In genomic region chr17:14400960-14401359, GRCm38 (mm10) we compare ENCODE assay signal across 23 mouse cellular contexts.
A peak's percentile ranks its signal among the peaks of the same experiment; 100 is the strongest.
DNase-seq lines count a peak whose midpoint lies in the region; ATAC-seq and TF ChIP-seq lines count a peak whose summit lies in the region.
"Had no signal": no experiment of that assay in that cellular context is flagged by ENCODE, and none has a peak within 500 bp of the region (broad histone marks: within the 10 kb centered on the region; RNA-seq: fewer than 3 reads in every experiment).

No protein-coding gene starts in this region.

- ATAC-seq in kidney, postnatal 0 days (replicated peaks; ENCODE audit: low FRiP score, low read depth), result 0 out of 2 replicates have a peak, but pooled peaks have one; percentile 17
- ATAC-seq in neural tube, embryonic 13.5 days (ENCODE audit: low read depth), result peak; percentile 42; the same call in 1 of the 2 replicates
- ATAC-seq in neural tube, embryonic 15.5 days (ENCODE audit: low FRiP score), result no peak
- ATAC-seq in lung, postnatal 0 days, result peak; percentile 92
- ATAC-seq: Patski had no signal

- no peak for DNase-seq in kidney, postnatal 0 days (ENCODE audit: low spot score)
- no peak for DNase-seq in kidney, adult 18-20 months
- DNase-seq in lung, postnatal 0 days (ENCODE audit: low spot score), result peak; percentile 78
- no peak for DNase-seq in adrenal gland, adult 8-10 months
- no peak for DNase-seq in cerebellum, adult 9-11 months
- DNase-seq: B cell, adult 2 months; cerebellum, adult 11-12 months; cerebellum, postnatal 14 days; gastrocnemius, adult 2 months; layer of hippocampus, adult 9-11 months; right cerebral cortex, postnatal 14 days; spleen, adult 18-20 months; thymus, postnatal 25 days had no signal

- H3K4me2 ChIP-seq in kidney, postnatal 0 days (ENCODE audit: low read length), result no peak overlapping the region
- H3K4me2 ChIP-seq in neural tube, embryonic 13.5 days, result no peak overlapping the region
- H3K4me2 ChIP-seq in neural tube, embryonic 15.5 days, result no peak overlapping the region
- H3K4me2 ChIP-seq in lung, postnatal 0 days (replicated peaks; ENCODE audit: low read depth, low read length), result no peak overlapping the region
- H3K4me2 ChIP-seq: embryonic facial prominence, embryonic 12.5 days; forebrain, embryonic 12.5 days; hindbrain, embryonic 13.5 days had no signal

- peak; percentile 11; the same call in 1 of the 2 replicates for TF ChIP-seq EP300 in lung, postnatal 0 days (IDR thresholded peaks at IDR 0.05)

- no peak overlapping the region for H3K9ac ChIP-seq in kidney, postnatal 0 days (ENCODE audit: low read depth, low read length)
- no peak overlapping the region for H3K9ac ChIP-seq in neural tube, embryonic 13.5 days
- no peak overlapping the region for H3K9ac ChIP-seq in neural tube, embryonic 15.5 days (replicated peaks)
- H3K9ac ChIP-seq in lung, postnatal 0 days (replicated peaks; ENCODE audit: low read depth), result no peak overlapping the region
- H3K9ac ChIP-seq: embryonic facial prominence, embryonic 12.5 days; forebrain, embryonic 12.5 days; hindbrain, embryonic 13.5 days; liver, embryonic 14.5 days had no signal

- H3K4me1 ChIP-seq in kidney, postnatal 0 days (replicated peaks; ENCODE audit: insufficient read depth, low read length), result no peaks in the 10 kb centered on the region
- peaks cover 12% of the 10 kb centered on the region for H3K4me1 ChIP-seq in neural tube, embryonic 13.5 days (replicated peaks)
- 0 out of 2 replicates have a peak, but pooled peaks cover 8% of the 10 kb centered on the region for H3K4me1 ChIP-seq in neural tube, embryonic 15.5 days
- no peaks in the 10 kb centered on the region for H3K4me1 ChIP-seq in lung, postnatal 0 days (ENCODE audit: insufficient read depth, low read depth, low read length)
- H3K4me1 ChIP-seq: forebrain, embryonic 12.5 days; midbrain, embryonic 10.5 days had no signal

- no peaks in the 10 kb centered on the region for H3K9me3 ChIP-seq in kidney, postnatal 0 days (replicated peaks; ENCODE audit: low read length)
- no peaks in the 10 kb centered on the region for H3K9me3 ChIP-seq in neural tube, embryonic 13.5 days
- H3K9me3 ChIP-seq in neural tube, embryonic 15.5 days (replicated peaks), result no peaks in the 10 kb centered on the region
- H3K9me3 ChIP-seq in lung, postnatal 0 days (ENCODE audit: low read length), result no peaks in the 10 kb centered on the region
- H3K9me3 ChIP-seq: embryonic facial prominence, embryonic 12.5 days; forebrain, embryonic 12.5 days; hindbrain, embryonic 13.5 days; midbrain, embryonic 10.5 days had no signal

- H3K36me3 ChIP-seq in kidney, postnatal 0 days (ENCODE audit: insufficient read depth, low read length), result no peaks in the 10 kb centered on the region
- no peaks in the 10 kb centered on the region for H3K36me3 ChIP-seq in neural tube, embryonic 13.5 days
- no peaks in the 10 kb centered on the region for H3K36me3 ChIP-seq in neural tube, embryonic 15.5 days
- H3K36me3 ChIP-seq in lung, postnatal 0 days (ENCODE audit: insufficient read depth, low read length), result no peaks in the 10 kb centered on the region
- H3K36me3 ChIP-seq: embryonic facial prominence, embryonic 12.5 days; forebrain, embryonic 12.5 days; G1E; hindbrain, embryonic 13.5 days; midbrain, embryonic 10.5 days had no signal

- 58% methylated on average over 5 of the region's 5 CpGs for WGBS in kidney, postnatal 0 days
- WGBS in neural tube, embryonic 13.5 days, result 58% methylated on average over 5 of the region's 5 CpGs
- WGBS in neural tube, embryonic 15.5 days, result 59% methylated on average over 5 of the region's 5 CpGs
- 47% methylated on average over 5 of the region's 5 CpGs for WGBS in lung, postnatal 0 days

- no peak overlapping the region for H3K27ac ChIP-seq in kidney, postnatal 0 days
- H3K27ac ChIP-seq in neural tube, embryonic 13.5 days (replicated peaks), result no peak overlapping the region
- no peak overlapping the region for H3K27ac ChIP-seq in neural tube, embryonic 15.5 days (replicated peaks)
- H3K27ac ChIP-seq in lung, postnatal 0 days (ENCODE audit: low read length), result no peak overlapping the region
- H3K27ac ChIP-seq: embryonic facial prominence, embryonic 12.5 days; forebrain, embryonic 12.5 days; gastrocnemius, adult 2 months; hindbrain, embryonic 13.5 days; left cerebral cortex, adult 2 months; liver, embryonic 14.5 days; midbrain, embryonic 10.5 days had no signal

- TF ChIP-seq CTCF in kidney, postnatal 0 days (IDR thresholded peaks at IDR 0.05; ENCODE audit: low read depth), result no peak
- TF ChIP-seq CTCF in lung, postnatal 0 days (IDR thresholded peaks at IDR 0.05), result no peak

- H3K27me3 ChIP-seq in kidney, postnatal 0 days (ENCODE audit: insufficient read depth, low read length), result no peaks in the 10 kb centered on the region
- H3K27me3 ChIP-seq in neural tube, embryonic 13.5 days, result no peaks in the 10 kb centered on the region
- H3K27me3 ChIP-seq in neural tube, embryonic 15.5 days (replicated peaks), result no peaks in the 10 kb centered on the region
- H3K27me3 ChIP-seq in lung, postnatal 0 days (replicated peaks; ENCODE audit: insufficient read depth, low read length), result no peaks in the 10 kb centered on the region
- H3K27me3 ChIP-seq: embryonic facial prominence, embryonic 12.5 days; forebrain, embryonic 12.5 days; hindbrain, embryonic 13.5 days; Patski had no signal

- H3K4me3 ChIP-seq in kidney, postnatal 0 days (replicated peaks; ENCODE audit: low read depth, low read length), result no peak overlapping the region
- H3K4me3 ChIP-seq in neural tube, embryonic 13.5 days, result no peak overlapping the region
- H3K4me3 ChIP-seq in neural tube, embryonic 15.5 days (replicated peaks), result no peak overlapping the region
- H3K4me3 ChIP-seq in lung, postnatal 0 days (ENCODE audit: low read depth, low read length), result no peak overlapping the region
- H3K4me3 ChIP-seq: embryonic facial prominence, embryonic 12.5 days; forebrain, embryonic 12.5 days; gastrocnemius, adult 2 months; hindbrain, embryonic 13.5 days; left cerebral cortex, adult 2 months; midbrain, embryonic 10.5 days had no signal
